Mouse (Mus musculus): ENCODE results near the gene Tmem59. TPM values are rescaled to one million over a fixed set of nuclear protein-coding genes. Genes with fewer than 3 reads are reported as not detected.

The Tmem59 gene
- total RNA-seq, 2 experiments from 2014 or later = 75.0 to 102 TPM

- ATAC-seq (replicated peaks; ENCODE audit: low FRiP score, low TSS enrichment, poor library complexity, severe bottlenecking) = peak; percentile 33
Observed at GRCm38 (mm10) chr4:107178830-107179490, 761 bp downstream of the Tmem59 start, which contains the start of gene Tceanc2. Gene Tceanc2, minus strand, starts transcription at chr4:107179116.

GRCm38 (mm10) chr4:107179561-107179960, 1.4 kb downstream of the Tmem59 start:
- ATAC-seq (replicated peaks; ENCODE audit: low FRiP score, low TSS enrichment, poor library complexity, severe bottlenecking) = no peak

DNA sequence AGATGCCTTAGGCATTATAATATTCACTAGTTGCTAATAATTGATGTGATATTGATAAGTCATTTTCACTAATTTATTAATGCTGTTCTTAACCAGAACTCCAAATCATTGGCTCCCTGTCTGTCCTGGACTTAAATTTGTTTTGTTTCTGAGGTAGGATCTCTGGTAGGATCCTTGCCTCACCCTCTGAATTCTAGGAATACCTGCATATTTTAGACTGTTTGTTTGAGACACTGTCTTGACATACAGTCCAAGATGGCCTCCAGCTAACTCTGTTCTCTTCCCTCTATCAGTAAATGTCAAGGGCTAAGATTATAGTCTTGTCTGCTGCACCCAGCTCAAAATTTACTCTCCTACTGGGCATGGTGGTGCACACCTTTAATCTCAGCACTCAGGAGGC, 2.5 kb downstream of the Tmem59 start:
- ATAC-seq (replicated peaks; ENCODE audit: low FRiP score, low TSS enrichment, poor library complexity, severe bottlenecking) = no peak

DNA sequence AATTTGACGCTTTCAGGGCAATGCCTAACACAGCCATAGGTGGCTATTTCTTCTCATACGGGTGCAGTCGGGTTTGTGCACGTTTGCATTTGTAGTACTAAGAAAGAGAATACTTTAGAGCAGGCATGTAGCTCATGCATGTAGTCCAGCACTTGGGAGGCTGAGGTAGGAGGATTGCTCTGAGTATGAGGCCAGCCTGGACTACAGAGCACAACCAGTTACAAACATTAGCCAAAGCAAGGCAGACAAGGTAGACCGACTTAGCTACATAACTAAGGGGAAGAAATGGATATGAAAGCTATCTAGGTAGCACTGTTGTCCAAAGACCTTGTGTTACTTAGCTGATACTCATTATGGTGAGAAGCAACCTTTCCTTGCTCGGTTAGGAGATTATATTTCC, 3.7 kb downstream of the Tmem59 start:
- ATAC-seq (replicated peaks; ENCODE audit: low FRiP score, low TSS enrichment, poor library complexity, severe bottlenecking) = no peak

DNA sequence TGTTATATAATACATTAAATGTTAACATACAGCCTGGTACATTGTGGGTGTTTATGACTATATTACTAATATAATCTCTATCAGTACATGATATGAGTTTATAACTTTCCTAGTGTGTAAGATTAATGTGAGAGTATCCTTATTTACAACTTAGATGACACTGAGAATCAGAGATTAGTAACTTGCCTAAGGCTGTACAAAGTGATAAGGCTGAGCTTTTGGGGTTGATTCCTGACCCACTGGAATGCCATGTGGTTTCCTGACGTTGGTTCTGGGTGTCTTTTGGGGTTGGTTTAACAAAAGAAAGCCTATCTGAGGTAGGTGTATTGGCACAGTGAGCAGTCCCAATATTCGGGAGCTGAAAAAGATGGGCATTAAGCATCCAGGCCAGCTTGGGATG, 4.6 kb downstream of the Tmem59 start:
- ATAC-seq (replicated peaks; ENCODE audit: low FRiP score, low TSS enrichment, poor library complexity, severe bottlenecking) = peak; percentile 16; the same call in 1 of the 2 replicates

GRCm38 (mm10) chr4:107183203-107183602, 5.0 kb downstream of the Tmem59 start:
- ATAC-seq (replicated peaks; ENCODE audit: low FRiP score, low TSS enrichment, poor library complexity, severe bottlenecking) = no peak

DNA sequence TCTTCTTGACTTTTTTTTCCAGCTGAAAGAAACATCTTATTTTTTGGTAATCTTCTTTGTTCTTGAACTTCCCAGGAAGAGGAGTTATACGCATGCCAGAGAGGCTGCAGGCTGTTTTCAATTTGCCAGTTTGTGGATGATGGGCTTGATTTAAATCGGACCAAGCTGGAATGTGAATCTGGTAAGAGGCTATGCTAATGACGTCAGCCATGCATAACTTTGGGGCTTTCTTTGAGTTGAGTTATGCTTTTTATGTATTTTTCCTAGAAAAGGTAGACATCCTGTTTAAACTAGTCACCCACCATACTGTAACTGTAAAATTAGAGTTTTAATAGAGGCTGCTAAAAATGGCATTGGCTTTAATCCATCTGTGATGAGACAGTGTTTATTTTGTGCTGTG, 7.5 kb downstream of the Tmem59 start:
- ATAC-seq (replicated peaks; ENCODE audit: low FRiP score, low TSS enrichment, poor library complexity, severe bottlenecking) = no peak

DNA sequence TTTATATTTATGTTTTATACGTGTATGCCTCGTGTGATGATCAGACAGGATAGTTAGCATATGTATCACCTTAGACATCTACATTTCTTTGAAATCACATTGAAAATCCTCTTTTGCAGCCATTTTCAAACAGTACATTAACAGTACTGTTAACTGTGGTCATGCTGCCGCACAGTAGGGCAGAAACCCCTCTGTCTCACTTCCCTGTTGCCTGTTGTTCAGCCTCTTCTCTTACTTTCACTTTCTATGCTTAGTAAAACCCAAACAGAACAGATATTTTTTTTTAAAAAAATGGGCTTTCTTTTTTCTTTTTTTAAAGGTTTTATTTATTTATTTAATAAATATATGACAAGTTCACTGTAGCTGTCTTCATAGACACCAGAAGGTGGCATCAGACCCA, 15.6 kb downstream of the Tmem59 start:
- ATAC-seq (replicated peaks; ENCODE audit: low FRiP score, low TSS enrichment, poor library complexity, severe bottlenecking) = no peak

- no peak for ATAC-seq (replicated peaks; ENCODE audit: low FRiP score, low TSS enrichment, poor library complexity, severe bottlenecking)
Observed at GRCm38 (mm10) chr4:107196454-107196853, 18.3 kb downstream of the Tmem59 start.

DNA sequence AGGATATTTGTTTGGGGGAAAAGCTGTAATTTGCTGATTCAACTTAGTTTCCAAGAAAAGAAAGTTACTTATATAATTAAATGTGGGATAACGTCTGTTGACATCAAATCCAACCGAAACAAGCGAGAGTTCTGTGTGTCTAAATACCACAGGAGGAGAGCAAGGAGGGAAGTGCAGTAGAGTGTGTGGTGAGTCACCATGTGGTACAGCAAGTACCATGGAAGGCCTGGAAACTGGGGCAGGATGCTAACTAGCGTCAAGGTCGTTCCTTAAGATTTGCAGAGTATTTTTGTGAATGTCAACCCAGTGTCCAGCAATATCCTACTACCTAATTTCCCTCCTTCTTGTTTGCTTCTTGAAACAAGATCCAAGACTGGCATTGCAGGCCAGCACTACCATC, 19.9 kb downstream of the Tmem59 start:
- ATAC-seq (replicated peaks; ENCODE audit: low FRiP score, low TSS enrichment, poor library complexity, severe bottlenecking) = no peak

- no peak for ATAC-seq (replicated peaks; ENCODE audit: low FRiP score, low TSS enrichment, poor library complexity, severe bottlenecking)
Observed at GRCm38 (mm10) chr4:107201779-107202178, 23.6 kb downstream of the Tmem59 start.

DNA sequence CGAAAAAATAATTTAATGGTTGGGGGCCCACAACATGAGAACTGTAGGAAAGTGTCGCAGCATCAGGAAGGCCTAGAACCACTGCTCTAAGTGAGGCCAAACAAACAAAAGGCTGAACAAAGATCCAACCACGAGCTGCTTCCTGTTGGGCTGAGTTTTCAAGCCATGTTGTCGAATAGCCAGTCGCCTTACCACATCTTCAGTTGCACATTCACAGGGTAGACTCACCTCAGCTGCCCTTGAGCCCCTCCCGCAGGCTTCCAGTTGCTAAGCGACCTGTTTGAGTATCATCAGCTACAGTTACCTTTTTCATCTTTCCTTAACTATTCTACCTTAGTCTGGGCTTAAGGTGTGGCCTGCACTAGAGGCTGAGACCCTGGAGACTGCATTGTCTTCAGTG, 24.8 kb downstream of the Tmem59 start:
- no peak for ATAC-seq (replicated peaks; ENCODE audit: low FRiP score, low TSS enrichment, poor library complexity, severe bottlenecking)

- no peak for ATAC-seq (replicated peaks; ENCODE audit: low FRiP score, low TSS enrichment, poor library complexity, severe bottlenecking)
Observed at GRCm38 (mm10) chr4:107207016-107207415, 28.8 kb downstream of the Tmem59 start.

- no peak for ATAC-seq (replicated peaks; ENCODE audit: low FRiP score, low TSS enrichment, poor library complexity, severe bottlenecking)
Observed at GRCm38 (mm10) chr4:107208880-107209279, 30.7 kb downstream of the Tmem59 start, which contains the start of gene Ldlrad1. Gene Ldlrad1, plus strand, starts transcription at chr4:107209180.

DNA sequence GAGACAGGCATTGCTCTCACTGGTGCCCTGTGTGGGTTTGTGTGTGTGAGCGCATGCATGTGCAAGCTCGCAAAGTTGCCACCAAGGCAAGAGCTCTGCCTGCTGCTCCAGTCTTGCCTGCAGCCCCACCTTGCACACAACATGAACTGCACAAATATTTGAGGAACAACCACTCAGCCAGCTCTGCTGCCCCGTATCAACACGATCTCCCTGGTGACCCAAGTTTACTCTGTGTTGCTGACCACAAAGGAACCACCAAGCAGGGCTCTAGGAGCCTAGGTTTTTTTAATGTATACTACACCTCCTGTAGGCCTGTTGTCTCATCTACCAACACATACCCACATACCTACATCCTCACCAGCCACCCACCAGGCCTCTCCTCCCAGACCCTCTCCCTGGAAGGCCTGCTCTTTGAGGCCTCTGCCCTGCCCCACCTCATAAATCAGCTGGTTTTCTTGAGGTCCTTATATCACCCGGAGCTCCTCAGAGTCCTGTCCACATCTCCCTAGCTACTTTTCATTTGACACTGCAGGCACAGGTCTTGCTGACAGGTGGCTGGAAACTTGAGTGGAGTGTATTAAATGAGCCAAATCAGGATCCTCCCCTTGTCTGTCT, 32.4 kb downstream of the Tmem59 start:
- ATAC-seq (replicated peaks; ENCODE audit: low FRiP score, low TSS enrichment, poor library complexity, severe bottlenecking) = peak; percentile 33

GRCm38 (mm10) chr4:107211465-107211864, 33.3 kb downstream of the Tmem59 start:
- ATAC-seq (replicated peaks; ENCODE audit: low FRiP score, low TSS enrichment, poor library complexity, severe bottlenecking) = no peak

GRCm38 (mm10) chr4:107211936-107212335, 33.7 kb downstream of the Tmem59 start:
- no peak for ATAC-seq (replicated peaks; ENCODE audit: low FRiP score, low TSS enrichment, poor library complexity, severe bottlenecking)

GRCm38 (mm10) chr4:107213279-107214011, 35.2 kb downstream of the Tmem59 start:
- ATAC-seq (replicated peaks; ENCODE audit: low FRiP score, low TSS enrichment, poor library complexity, severe bottlenecking) = no peak

DNA sequence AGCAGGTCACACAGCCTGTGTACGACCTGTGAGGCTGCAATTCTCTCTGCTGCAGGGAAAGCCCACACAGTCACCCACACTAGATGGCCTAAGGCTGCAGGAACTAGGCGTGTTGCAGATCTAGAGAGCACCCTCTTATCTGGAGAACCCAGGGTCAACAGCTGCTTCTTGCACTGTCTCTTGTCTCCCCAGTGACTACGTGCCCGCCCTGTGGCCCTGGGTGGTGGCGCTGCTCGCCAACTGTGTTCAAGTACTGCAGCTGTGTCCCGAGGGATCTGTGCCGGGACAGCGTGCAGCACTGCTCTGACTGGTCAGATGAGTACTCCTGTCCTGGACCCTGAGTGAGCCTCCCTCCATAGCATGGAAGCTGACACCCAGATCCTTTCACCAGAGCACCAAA, 39.4 kb downstream of the Tmem59 start:
- ATAC-seq (replicated peaks; ENCODE audit: low FRiP score, low TSS enrichment, poor library complexity, severe bottlenecking) = peak; percentile 93

- no peak for ATAC-seq (replicated peaks; ENCODE audit: low FRiP score, low TSS enrichment, poor library complexity, severe bottlenecking)
Observed at GRCm38 (mm10) chr4:107221524-107221923, 43.3 kb downstream of the Tmem59 start.

Data from megakaryocyte-erythroid progenitor cell, adult 5-6 weeks (primary cell).